Mouse (Mus musculus): ENCODE data around the gene Gm49396. TPM values are rescaled to one million over a fixed set of nuclear protein-coding genes. Genes with fewer than 3 reads are reported as not detected.

Gene Gm49396
- polyA plus RNA-seq, 1 experiment from 2014 or later: 16.1 TPM

GRCm38 (mm10) chr7:30556894-30557536 is 6.1 kb upstream of the Gm49396 start:
- 94% methylated on average over 18 of the region's 18 CpGs for WGBS
- H3K9me3 ChIP-seq: no peaks in the 10 kb centered on the region
- H3K27me3 ChIP-seq (ENCODE audit: poor library complexity, severe bottlenecking): peaks cover 11% of the 10 kb centered on the region; the same call in 1 of the 2 replicates
- H3K36me3 ChIP-seq (replicated peaks): peaks cover 40% of the 10 kb centered on the region
- no peak overlapping the region for H3K4me3 ChIP-seq
- peaks cover 39% of the 10 kb centered on the region for H3K4me1 ChIP-seq
- H3K27ac ChIP-seq: no peak overlapping the region
- no peak for DNase-seq (ENCODE audit: extremely low spot score, low spot score)

- WGBS: 92% methylated on average over 13 of the region's 13 CpGs
- H3K27me3 ChIP-seq (ENCODE audit: poor library complexity, severe bottlenecking): peaks cover 11% of the 10 kb centered on the region; the same call in 1 of the 2 replicates
- H3K27ac ChIP-seq: no peak overlapping the region
- H3K9me3 ChIP-seq: no peaks in the 10 kb centered on the region
- peak overlapping the region; percentile 76 for H3K4me3 ChIP-seq
- no peak for DNase-seq (ENCODE audit: extremely low spot score, low spot score)
- H3K36me3 ChIP-seq (replicated peaks): peaks cover 40% of the 10 kb centered on the region
- H3K4me1 ChIP-seq: peaks cover 37% of the 10 kb centered on the region
Observed at GRCm38 (mm10) chr7:30557901-30558514, 5.1 kb upstream of the Gm49396 start.

GRCm38 (mm10) chr7:30558656-30559442 is 4.3 kb upstream of the Gm49396 start:
- no peaks in the 10 kb centered on the region for H3K9me3 ChIP-seq
- 19% methylated on average over 12 of the region's 12 CpGs for WGBS
- H3K4me3 ChIP-seq: peak overlapping the region; percentile 76
- peaks cover 40% of the 10 kb centered on the region for H3K36me3 ChIP-seq (replicated peaks)
- peaks cover 33% of the 10 kb centered on the region for H3K4me1 ChIP-seq
- H3K27ac ChIP-seq: peak overlapping the region; percentile 82
- DNase-seq (ENCODE audit: extremely low spot score, low spot score): no peak
- peaks cover 7% of the 10 kb centered on the region; the same call in 1 of the 2 replicates for H3K27me3 ChIP-seq (ENCODE audit: poor library complexity, severe bottlenecking)

GRCm38 (mm10) chr7:30559443-30559954 is 3.6 kb upstream of the Gm49396 start, which contains the start of gene Lin37:
Gene Lin37, minus strand, starts transcription at chr7:30559838.
- no peaks in the 10 kb centered on the region for H3K9me3 ChIP-seq
- 0 out of 2 replicates have a peak, but pooled peaks cover under 1% of the 10 kb centered on the region for H3K27me3 ChIP-seq (ENCODE audit: poor library complexity, severe bottlenecking)
- 0% methylated on average over 20 of the region's 20 CpGs for WGBS
- peak; percentile 96 for DNase-seq (ENCODE audit: extremely low spot score, low spot score)
- peak within 1 kb of the TSS; percentile 76 for H3K4me3 ChIP-seq
- H3K27ac ChIP-seq: peak within 1 kb of the TSS; percentile 82
- H3K36me3 ChIP-seq (replicated peaks): peaks cover 37% of the 10 kb centered on the region
- peaks cover 38% of the 10 kb centered on the region for H3K4me1 ChIP-seq

GRCm38 (mm10) chr7:30560296-30560695 is 2.8 kb upstream of the Gm49396 start:
- 72% methylated on average over 2 of the region's 2 CpGs for WGBS
- no peak for DNase-seq (ENCODE audit: extremely low spot score, low spot score)
- peak overlapping the region; percentile 76; the same call in 1 of the 2 replicates for H3K4me3 ChIP-seq
- no peaks in the 10 kb centered on the region for H3K27me3 ChIP-seq (ENCODE audit: poor library complexity, severe bottlenecking)
- H3K27ac ChIP-seq: peak overlapping the region; percentile 82; the same call in 1 of the 2 replicates
- H3K4me1 ChIP-seq: peaks cover 38% of the 10 kb centered on the region
- no peaks in the 10 kb centered on the region for H3K9me3 ChIP-seq
- peaks cover 37% of the 10 kb centered on the region for H3K36me3 ChIP-seq (replicated peaks)

- no peaks in the 10 kb centered on the region for H3K27me3 ChIP-seq (ENCODE audit: poor library complexity, severe bottlenecking)
- H3K27ac ChIP-seq: peak overlapping the region; percentile 91
- no peak for DNase-seq (ENCODE audit: extremely low spot score, low spot score)
- peak overlapping the region; percentile 72 for H3K4me3 ChIP-seq
- peaks cover 37% of the 10 kb centered on the region for H3K36me3 ChIP-seq (replicated peaks)
- peaks cover 37% of the 10 kb centered on the region for H3K4me1 ChIP-seq
- H3K9me3 ChIP-seq: no peaks in the 10 kb centered on the region
- WGBS: 3% methylated on average over 27 of the region's 27 CpGs
Observed at GRCm38 (mm10) chr7:30562526-30563116, 523 bp upstream of the Gm49396 start.

- Histone ChIP-seq H3K9me3 (no peaks in the 10 kb centered on the region), H3K36me3 (replicated peaks) (peaks cover 45% of the 10 kb centered on the region), H3K4me1 (peaks cover 25% of the 10 kb centered on the region), H3K4me3 (peak overlapping the region; percentile 72), H3K27ac (peak overlapping the region; percentile 91), H3K27me3 (ENCODE audit: poor library complexity, severe bottlenecking) (no peaks in the 10 kb centered on the region)
- WGBS: 26% methylated on average over 6 of the region's 6 CpGs
- no peak for DNase-seq (ENCODE audit: extremely low spot score, low spot score)
Observed at GRCm38 (mm10) chr7:30563906-30564280, 749 bp downstream of the Gm49396 start.

- Histone ChIP-seq H3K27ac (no peak within 1 kb of the TSS), H3K9me3 (no peaks in the 10 kb centered on the region), H3K27me3 (ENCODE audit: poor library complexity, severe bottlenecking) (no peaks in the 10 kb centered on the region), H3K36me3 (replicated peaks) (peaks cover 56% of the 10 kb centered on the region), H3K4me1 (peaks cover 19% of the 10 kb centered on the region), H3K4me3 (peak within 1 kb of the TSS; percentile 72)
- DNase-seq (ENCODE audit: extremely low spot score, low spot score): no peak
- WGBS: 95% methylated on average over 12 of the region's 12 CpGs
Observed at GRCm38 (mm10) chr7:30564970-30565571, 1.9 kb downstream of the Gm49396 start, which contains the start of gene Igflr1. Gene Igflr1, plus strand, starts transcription at chr7:30565427.

- peaks cover 66% of the 10 kb centered on the region for H3K36me3 ChIP-seq (replicated peaks)
- no peaks in the 10 kb centered on the region for H3K9me3 ChIP-seq
- no peak for DNase-seq (ENCODE audit: extremely low spot score, low spot score)
- no peak overlapping the region for H3K4me3 ChIP-seq
- H3K4me1 ChIP-seq: peaks cover 17% of the 10 kb centered on the region
- H3K27ac ChIP-seq: no peak overlapping the region
- H3K27me3 ChIP-seq (ENCODE audit: poor library complexity, severe bottlenecking): no peaks in the 10 kb centered on the region
- 90% methylated on average over 9 of the region's 9 CpGs for WGBS
Observed at GRCm38 (mm10) chr7:30566033-30566432, 2.9 kb downstream of the Gm49396 start.

- DNase-seq (ENCODE audit: extremely low spot score, low spot score): no peak
- Histone ChIP-seq H3K4me1 (peaks cover 10% of the 10 kb centered on the region), H3K27ac (no peak overlapping the region), H3K27me3 (ENCODE audit: poor library complexity, severe bottlenecking) (no peaks in the 10 kb centered on the region), H3K4me3 (no peak overlapping the region), H3K36me3 (replicated peaks) (peaks cover 81% of the 10 kb centered on the region), H3K9me3 (no peaks in the 10 kb centered on the region)
- 89% methylated on average over 11 of the region's 11 CpGs for WGBS
Observed at GRCm38 (mm10) chr7:30567555-30567954, 4.4 kb downstream of the Gm49396 start.

- no peaks in the 10 kb centered on the region for H3K9me3 ChIP-seq
- H3K27me3 ChIP-seq (ENCODE audit: poor library complexity, severe bottlenecking): no peaks in the 10 kb centered on the region
- H3K4me3 ChIP-seq: no peak overlapping the region
- H3K4me1 ChIP-seq: no peaks in the 10 kb centered on the region
- DNase-seq (ENCODE audit: extremely low spot score, low spot score): no peak
- H3K27ac ChIP-seq: no peak overlapping the region
- 91% methylated on average over 5 of the region's 5 CpGs for WGBS
- H3K36me3 ChIP-seq (replicated peaks): peaks cover 98% of the 10 kb centered on the region
Observed at GRCm38 (mm10) chr7:30572389-30572788, 9.2 kb downstream of the Gm49396 start.

GRCm38 (mm10) chr7:30572969-30573368 is 9.8 kb downstream of the Gm49396 start:
- no peaks in the 10 kb centered on the region for H3K27me3 ChIP-seq (ENCODE audit: poor library complexity, severe bottlenecking)
- no peak overlapping the region for H3K4me3 ChIP-seq
- no peaks in the 10 kb centered on the region for H3K9me3 ChIP-seq
- H3K4me1 ChIP-seq: no peaks in the 10 kb centered on the region
- 81% methylated on average over 2 of the region's 2 CpGs for WGBS
- H3K27ac ChIP-seq: no peak overlapping the region
- peaks cover 100% of the 10 kb centered on the region for H3K36me3 ChIP-seq (replicated peaks)
- no peak for DNase-seq (ENCODE audit: extremely low spot score, low spot score)
